Mouse (Mus musculus): ENCODE data around the gene Cep57. TPM values are rescaled to one million over a fixed set of nuclear protein-coding genes. Genes with fewer than 3 reads are reported as not detected.

Gene Cep57
- polyA plus RNA-seq (2016; fragmentation: Nextera tagmentation; extraction: Ambion mirVana), result 69.9 and 71.4 TPM in 2 replicates

DNA sequence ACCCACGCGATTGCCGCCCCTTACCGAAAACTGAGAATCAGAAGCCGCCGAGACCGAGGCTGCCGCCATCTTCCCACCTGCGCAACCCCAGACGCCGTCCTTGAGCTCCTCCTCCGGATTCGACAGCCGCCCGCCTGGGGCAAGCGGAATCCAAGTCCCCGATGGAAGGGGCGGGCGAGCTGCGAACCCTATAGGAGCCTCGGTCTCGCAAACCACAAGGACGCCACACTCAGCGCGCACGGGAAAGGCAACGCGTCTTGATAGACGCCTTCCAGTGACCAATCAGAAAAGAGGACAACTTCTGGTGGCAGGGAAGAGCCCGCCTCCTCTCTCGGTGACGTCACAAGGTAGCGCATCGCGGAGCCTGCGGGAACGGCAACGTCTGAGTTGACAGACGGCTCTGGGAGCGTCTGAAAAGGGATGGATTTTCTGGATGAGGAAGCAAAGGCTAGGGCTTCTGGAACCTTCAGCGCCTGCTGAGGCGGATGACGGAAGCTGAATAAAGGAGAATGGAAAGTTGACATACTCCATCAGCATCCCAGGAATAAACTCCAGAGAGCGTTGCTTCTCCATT is at the start of gene Cep57:
Cep57 (minus strand) TSS at position 276 of the 574 bp plus-strand sequence.
- Histone ChIP-seq H3K4me3 (peak within 1 kb of the TSS; percentile 93), H3K4me1 (peaks cover 38% of the 10 kb centered on the region), H3K27me3 (ENCODE audit: poor library complexity, severe bottlenecking) (no peaks in the 10 kb centered on the region), H3K36me3 (replicated peaks) (peaks cover 58% of the 10 kb centered on the region), H3K27ac (peak within 1 kb of the TSS; percentile 99), H3K9me3 (no peaks in the 10 kb centered on the region)
- peak; percentile 94 for DNase-seq (ENCODE audit: extremely low spot score, low spot score)
- under 1% methylated on average over 44 of the region's 44 CpGs for WGBS

DNA sequence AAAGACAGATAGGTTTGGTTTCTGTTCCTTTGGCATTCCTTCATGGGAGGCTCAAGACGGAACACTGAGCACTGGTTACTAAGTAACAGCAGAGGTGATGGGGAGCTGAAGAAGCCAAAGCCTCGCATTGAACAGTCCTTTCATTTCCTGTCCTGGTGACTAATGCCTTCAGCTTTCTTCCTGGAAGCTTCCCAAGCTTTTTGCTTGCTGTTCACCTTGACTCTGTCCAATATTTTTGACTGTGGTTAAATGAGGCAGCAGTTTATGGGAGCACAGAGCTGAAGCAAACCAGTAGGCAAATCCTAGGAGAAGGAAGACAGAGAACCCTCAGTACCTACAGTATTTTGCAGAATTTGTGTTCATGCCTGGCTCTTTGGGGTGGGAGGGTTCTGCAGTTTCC is 48.4 kb upstream of the Cep57 start:
- Histone ChIP-seq H3K9me3 (no peaks in the 10 kb centered on the region), H3K4me1 (no peaks in the 10 kb centered on the region), H3K27me3 (ENCODE audit: poor library complexity, severe bottlenecking) (no peaks in the 10 kb centered on the region), H3K36me3 (replicated peaks) (no peaks in the 10 kb centered on the region), H3K27ac (no peak overlapping the region), H3K4me3 (no peak overlapping the region)
- peak; percentile 9 for DNase-seq (ENCODE audit: extremely low spot score, low spot score)
- WGBS, result 79% methylated on average over 2 of the region's 2 CpGs

GRCm38 (mm10) chr9:13874359-13874758 is 47.5 kb upstream of the Cep57 start:
- H3K27ac ChIP-seq, result no peak overlapping the region
- DNase-seq (ENCODE audit: extremely low spot score, low spot score), result peak; percentile 10
- no peaks in the 10 kb centered on the region for H3K27me3 ChIP-seq (ENCODE audit: poor library complexity, severe bottlenecking)
- H3K4me3 ChIP-seq, result no peak overlapping the region
- no peaks in the 10 kb centered on the region for H3K9me3 ChIP-seq
- H3K36me3 ChIP-seq (replicated peaks), result no peaks in the 10 kb centered on the region
- 55% methylated on average over 2 of the region's 2 CpGs for WGBS
- H3K4me1 ChIP-seq, result no peaks in the 10 kb centered on the region

DNA sequence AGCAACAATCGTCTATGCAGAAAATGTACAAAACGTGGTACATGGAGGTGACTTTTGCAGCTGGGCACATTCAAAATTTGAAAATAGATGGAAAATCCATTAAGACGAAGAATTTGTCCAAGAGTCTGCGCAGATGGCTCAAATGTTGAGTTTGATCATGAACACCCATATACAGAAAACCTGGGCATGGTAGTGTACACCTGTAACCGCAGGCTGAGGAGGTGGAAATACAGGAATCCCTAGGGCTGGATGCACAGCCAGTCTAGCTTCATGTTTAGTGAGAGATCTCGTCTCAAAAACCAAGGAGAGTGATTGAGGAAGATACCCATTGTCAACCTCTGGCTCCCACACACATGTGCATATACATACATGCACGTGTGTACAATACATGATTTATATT is 44.7 kb upstream of the Cep57 start:
- no peak overlapping the region for H3K27ac ChIP-seq
- 87% methylated on average over 7 of the region's 7 CpGs for WGBS
- no peak overlapping the region for H3K4me3 ChIP-seq
- no peaks in the 10 kb centered on the region for H3K9me3 ChIP-seq
- DNase-seq (ENCODE audit: extremely low spot score, low spot score), result peak; percentile 3
- no peaks in the 10 kb centered on the region for H3K27me3 ChIP-seq (ENCODE audit: poor library complexity, severe bottlenecking)
- no peaks in the 10 kb centered on the region for H3K36me3 ChIP-seq (replicated peaks)
- no peaks in the 10 kb centered on the region for H3K4me1 ChIP-seq

DNA sequence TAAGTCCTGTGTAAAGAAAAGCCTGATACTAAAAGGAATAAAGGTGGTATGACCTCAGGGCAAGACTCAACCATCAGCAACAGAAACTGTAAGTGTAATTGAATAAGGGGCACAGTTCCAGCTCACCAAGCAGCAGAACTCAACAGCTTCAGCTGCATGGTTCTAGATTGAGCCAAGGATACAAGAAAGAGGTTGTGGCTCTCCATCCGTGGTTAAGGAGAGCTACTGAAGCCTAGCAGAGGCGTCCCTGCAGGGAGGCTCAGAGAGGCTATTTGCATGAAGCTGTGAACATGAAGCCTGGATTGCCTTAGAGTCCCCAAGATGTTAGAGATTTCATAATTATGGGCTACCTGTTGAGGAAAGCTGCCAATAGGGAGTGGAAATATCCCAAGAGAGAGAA is 40.7 kb upstream of the Cep57 start:
- Histone ChIP-seq H3K36me3 (replicated peaks) (no peaks in the 10 kb centered on the region), H3K9me3 (no peaks in the 10 kb centered on the region), H3K27ac (no peak overlapping the region), H3K27me3 (ENCODE audit: poor library complexity, severe bottlenecking) (no peaks in the 10 kb centered on the region), H3K4me3 (no peak overlapping the region), H3K4me1 (no peaks in the 10 kb centered on the region)
- 76% methylated on average over 2 of the region's 2 CpGs for WGBS
- peak; percentile 7 for DNase-seq (ENCODE audit: extremely low spot score, low spot score)

DNA sequence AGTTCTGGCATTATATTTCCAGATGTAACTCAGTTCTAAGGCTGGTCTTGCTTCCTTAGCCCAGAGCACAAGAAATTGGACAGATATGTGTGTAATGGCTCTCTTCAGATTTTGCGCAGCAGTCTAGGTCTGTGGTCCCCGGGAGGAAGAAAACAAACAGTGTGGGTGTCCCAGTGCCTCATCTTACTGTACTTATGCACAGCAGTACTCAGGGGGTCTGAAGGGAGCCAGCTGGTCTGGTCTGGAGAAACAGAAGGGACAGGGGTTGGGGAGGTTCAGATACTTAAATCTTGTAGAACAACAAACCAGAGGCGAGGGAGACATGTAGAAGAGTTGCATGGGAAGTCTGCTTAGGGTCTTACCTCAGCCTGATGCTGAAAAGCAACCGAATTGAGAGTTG is 29.9 kb upstream of the Cep57 start:
- Histone ChIP-seq H3K4me1 (no peaks in the 10 kb centered on the region), H3K9me3 (no peaks in the 10 kb centered on the region), H3K27me3 (ENCODE audit: poor library complexity, severe bottlenecking) (no peaks in the 10 kb centered on the region), H3K36me3 (replicated peaks) (no peaks in the 10 kb centered on the region), H3K4me3 (no peak overlapping the region), H3K27ac (no peak overlapping the region)
- 84% methylated on average over 4 of the region's 4 CpGs for WGBS
- no peak for DNase-seq (ENCODE audit: extremely low spot score, low spot score)

GRCm38 (mm10) chr9:13856247-13856646 is 29.3 kb upstream of the Cep57 start:
- H3K27me3 ChIP-seq (ENCODE audit: poor library complexity, severe bottlenecking), result no peaks in the 10 kb centered on the region
- 67% methylated on average over 1 of the region's 1 CpGs for WGBS
- no peak overlapping the region for H3K4me3 ChIP-seq
- no peaks in the 10 kb centered on the region for H3K4me1 ChIP-seq
- H3K36me3 ChIP-seq (replicated peaks), result no peaks in the 10 kb centered on the region
- no peak for DNase-seq (ENCODE audit: extremely low spot score, low spot score)
- no peaks in the 10 kb centered on the region for H3K9me3 ChIP-seq
- no peak overlapping the region for H3K27ac ChIP-seq

GRCm38 (mm10) chr9:13853876-13854275 is 27.0 kb upstream of the Cep57 start:
- DNase-seq (ENCODE audit: extremely low spot score, low spot score), result no peak
- no peaks in the 10 kb centered on the region for H3K36me3 ChIP-seq (replicated peaks)
- H3K9me3 ChIP-seq, result no peaks in the 10 kb centered on the region
- H3K4me3 ChIP-seq, result no peak overlapping the region
- H3K4me1 ChIP-seq, result no peaks in the 10 kb centered on the region
- H3K27me3 ChIP-seq (ENCODE audit: poor library complexity, severe bottlenecking), result no peaks in the 10 kb centered on the region
- WGBS, result 88% methylated on average over 3 of the region's 3 CpGs
- H3K27ac ChIP-seq, result no peak overlapping the region

GRCm38 (mm10) chr9:13848481-13849480 is 21.9 kb upstream of the Cep57 start:
- H3K9me3 ChIP-seq, result no peaks in the 10 kb centered on the region
- no peak overlapping the region for H3K27ac ChIP-seq
- 79% methylated on average over 10 of the region's 10 CpGs for WGBS
- no peaks in the 10 kb centered on the region for H3K27me3 ChIP-seq (ENCODE audit: poor library complexity, severe bottlenecking)
- no peak for DNase-seq (ENCODE audit: extremely low spot score, low spot score)
- peaks cover 25% of the 10 kb centered on the region for H3K36me3 ChIP-seq (replicated peaks)
- H3K4me1 ChIP-seq, result no peaks in the 10 kb centered on the region
- no peak overlapping the region for H3K4me3 ChIP-seq

- H3K9me3 ChIP-seq, result no peaks in the 10 kb centered on the region
- no peak for DNase-seq (ENCODE audit: extremely low spot score, low spot score)
- no peaks in the 10 kb centered on the region for H3K27me3 ChIP-seq (ENCODE audit: poor library complexity, severe bottlenecking)
- no peak overlapping the region for H3K27ac ChIP-seq
- H3K36me3 ChIP-seq (replicated peaks), result peaks cover 37% of the 10 kb centered on the region
- WGBS, result 88% methylated on average over 3 of the region's 3 CpGs
- no peak overlapping the region for H3K4me3 ChIP-seq
- no peaks in the 10 kb centered on the region for H3K4me1 ChIP-seq
Observed at GRCm38 (mm10) chr9:13847591-13847990, 20.7 kb upstream of the Cep57 start.

DNA sequence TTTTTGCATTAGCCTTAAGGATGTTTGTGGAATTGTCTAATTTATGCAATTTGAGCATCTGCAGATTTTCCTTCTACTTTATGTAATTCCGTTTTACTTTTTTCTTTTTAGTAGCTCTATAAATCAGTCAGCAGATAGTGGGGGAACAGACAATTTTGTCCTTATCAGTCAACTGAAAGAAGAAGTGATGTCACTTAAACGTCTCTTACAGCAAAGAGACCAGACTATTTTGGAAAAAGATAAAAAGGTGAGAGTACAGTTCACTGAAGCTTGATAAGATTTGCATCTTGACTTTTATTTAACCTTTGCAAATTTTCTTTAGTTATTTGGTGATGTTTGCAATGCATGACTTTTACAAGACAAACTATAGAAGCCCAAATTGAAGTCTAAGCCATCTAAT is 9.8 kb upstream of the Cep57 start:
- WGBS, result 84% methylated on average over 2 of the region's 2 CpGs
- H3K4me3 ChIP-seq, result no peak overlapping the region
- H3K36me3 ChIP-seq (replicated peaks), result peaks cover 99% of the 10 kb centered on the region
- DNase-seq (ENCODE audit: extremely low spot score, low spot score), result no peak
- H3K27me3 ChIP-seq (ENCODE audit: poor library complexity, severe bottlenecking), result no peaks in the 10 kb centered on the region
- H3K4me1 ChIP-seq, result no peaks in the 10 kb centered on the region
- no peak overlapping the region for H3K27ac ChIP-seq
- no peaks in the 10 kb centered on the region for H3K9me3 ChIP-seq

DNA sequence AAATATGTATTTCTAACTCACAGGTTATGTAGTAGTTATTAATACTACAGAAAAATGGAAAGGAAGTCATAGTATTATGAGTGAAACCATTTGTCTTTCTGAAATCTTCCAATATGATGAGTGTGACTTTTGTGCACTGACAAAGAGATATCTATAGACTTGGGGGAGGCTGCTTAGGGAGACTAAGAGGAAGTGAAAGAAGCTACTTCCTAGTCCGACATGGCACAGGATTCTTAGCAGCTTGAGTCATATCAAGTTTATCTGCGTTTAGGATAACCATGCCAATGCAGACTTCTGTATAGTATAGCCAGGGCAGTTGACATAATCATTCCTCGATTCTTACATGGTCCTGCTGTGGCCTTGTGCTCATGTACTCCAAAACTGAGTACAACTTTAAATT is 8.3 kb upstream of the Cep57 start:
- no peak overlapping the region for H3K27ac ChIP-seq
- no peaks in the 10 kb centered on the region for H3K27me3 ChIP-seq (ENCODE audit: poor library complexity, severe bottlenecking)
- no peaks in the 10 kb centered on the region for H3K9me3 ChIP-seq
- DNase-seq (ENCODE audit: extremely low spot score, low spot score), result no peak
- peaks cover 99% of the 10 kb centered on the region for H3K36me3 ChIP-seq (replicated peaks)
- 89% methylated on average over 3 of the region's 3 CpGs for WGBS
- no peak overlapping the region for H3K4me3 ChIP-seq
- no peaks in the 10 kb centered on the region for H3K4me1 ChIP-seq

DNA sequence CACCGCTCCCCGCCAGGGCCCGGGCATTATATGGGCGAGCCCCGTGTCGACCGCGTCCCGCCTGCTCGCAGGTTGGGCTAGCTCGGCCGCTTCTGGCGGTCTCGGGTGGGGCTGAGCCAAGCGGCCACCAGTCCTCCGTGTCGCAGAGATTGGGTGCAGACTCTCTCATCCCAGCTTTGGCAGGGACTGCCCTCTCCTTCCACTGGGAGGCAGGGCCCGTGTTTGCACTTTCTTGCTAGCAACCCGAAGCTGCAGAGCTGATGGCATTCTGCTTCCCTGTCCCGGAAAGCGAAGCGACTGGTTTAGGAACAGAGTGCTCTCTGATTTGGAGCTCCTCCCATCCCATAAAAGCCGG is 1.2 kb upstream of the Cep57 start:
- peak overlapping the region; percentile 93 for H3K4me3 ChIP-seq
- peak overlapping the region; percentile 99 for H3K27ac ChIP-seq
- H3K36me3 ChIP-seq (replicated peaks), result peaks cover 58% of the 10 kb centered on the region
- peaks cover 34% of the 10 kb centered on the region for H3K4me1 ChIP-seq
- DNase-seq (ENCODE audit: extremely low spot score, low spot score), result no peak
- no peaks in the 10 kb centered on the region for H3K9me3 ChIP-seq
- 0% methylated on average over 23 of the region's 23 CpGs for WGBS
- H3K27me3 ChIP-seq (ENCODE audit: poor library complexity, severe bottlenecking), result no peaks in the 10 kb centered on the region
